Comparison of ENCODE assay signal across 8 mouse cellular contexts in the genomic region with DNA sequence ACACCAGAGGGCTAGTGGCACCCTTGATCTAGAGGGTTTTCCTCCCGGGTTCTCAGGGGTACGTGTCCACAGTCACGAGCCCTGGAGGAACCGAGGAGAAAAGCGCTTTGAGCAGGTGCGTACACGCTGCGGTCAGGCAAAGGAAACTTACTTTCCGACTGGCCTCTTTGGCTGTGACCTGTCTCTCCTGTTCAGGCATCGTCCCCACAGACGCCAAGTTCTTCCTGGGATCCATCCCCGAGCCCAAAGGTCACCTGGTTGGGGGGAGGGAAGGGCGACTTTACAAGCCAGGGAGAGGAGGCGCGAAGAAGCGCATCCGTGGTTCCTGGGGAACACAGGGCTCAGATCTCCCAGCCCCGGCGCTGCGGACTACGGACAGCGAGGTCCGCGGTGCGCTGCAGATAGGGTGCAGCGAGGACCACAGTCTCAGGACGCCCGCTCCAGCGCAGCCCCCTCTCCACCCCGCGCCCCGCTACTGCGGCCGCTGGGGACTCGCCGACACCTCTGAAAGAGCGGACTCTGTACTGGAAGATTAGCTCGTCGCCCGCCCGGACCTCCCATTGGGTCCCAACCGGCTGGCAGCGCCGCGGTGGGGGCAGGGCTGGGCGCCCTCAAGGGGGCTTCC. TPM values are rescaled to one million over a fixed set of nuclear protein-coding genes. Genes with fewer than 3 reads are reported as not detected.
A peak's percentile ranks its signal among the peaks of the same experiment; 100 is the strongest.
DNase-seq lines count a peak whose midpoint lies in the region; ATAC-seq and TF ChIP-seq lines count a peak whose summit lies in the region.

A gene (minus strand): TSS at position 485 of the 625 bp plus-strand sequence.

- H3K4me3 ChIP-seq in heart, embryonic 13.5 days: peak within 1 kb of the TSS; percentile 75
- H3K4me3 ChIP-seq in ES-Bruce4 (ENCODE audit: low read depth, low read length): peak within 1 kb of the TSS; percentile 83
- H3K4me3 ChIP-seq in embryonic fibroblast, embryonic 13.5 days (ENCODE audit: insufficient read depth, low read length): peak within 1 kb of the TSS; percentile 97
- H3K4me3 ChIP-seq in intestine, embryonic 15.5 days (replicated peaks): peak within 1 kb of the TSS; percentile 54
- peak within 1 kb of the TSS; percentile 95 for H3K4me3 ChIP-seq in liver, postnatal 0 days (ENCODE audit: low read depth, low read length)
- H3K4me3 ChIP-seq in stomach, embryonic 16.5 days (replicated peaks; ENCODE audit: low read length): peak within 1 kb of the TSS; percentile 83

- H3K36me3 ChIP-seq in heart, embryonic 13.5 days: peaks cover 30% of the 10 kb centered on the region
- peaks cover 21% of the 10 kb centered on the region for H3K36me3 ChIP-seq in ES-Bruce4 (ENCODE audit: control insufficient read depth, insufficient read depth, low read length, poor library complexity, severe bottlenecking)
- H3K36me3 ChIP-seq in intestine, embryonic 15.5 days: peaks cover 4% of the 10 kb centered on the region
- peaks cover 6% of the 10 kb centered on the region for H3K36me3 ChIP-seq in liver, postnatal 0 days (replicated peaks; ENCODE audit: insufficient read depth, low read length)
- H3K36me3 ChIP-seq in stomach, embryonic 16.5 days (ENCODE audit: control insufficient read depth, insufficient read depth, low read length): peaks cover 4% of the 10 kb centered on the region

- H3K27me3 ChIP-seq in heart, embryonic 13.5 days (replicated peaks): peaks cover 27% of the 10 kb centered on the region
- H3K27me3 ChIP-seq in ES-Bruce4 (ENCODE audit: control insufficient read depth, insufficient read depth, low read length, poor library complexity, severe bottlenecking): peaks cover 11% of the 10 kb centered on the region; the same call in 1 of the 2 replicates
- peaks cover 8% of the 10 kb centered on the region; the same call in 1 of the 2 replicates for H3K27me3 ChIP-seq in intestine, embryonic 15.5 days (replicated peaks)
- H3K27me3 ChIP-seq in liver, postnatal 0 days (ENCODE audit: insufficient read depth, low read length): no peaks in the 10 kb centered on the region
- peaks cover 5% of the 10 kb centered on the region; the same call in 1 of the 2 replicates for H3K27me3 ChIP-seq in stomach, embryonic 16.5 days (ENCODE audit: control insufficient read depth, insufficient read depth, low read length)

- no peak for TF ChIP-seq CTCF in ES-Bruce4 (IDR thresholded peaks at IDR 0.05; ENCODE audit: low read depth, low read length)
- no peak for TF ChIP-seq CTCF in embryonic fibroblast, embryonic 13.5 days (IDR thresholded peaks at IDR 0.05; ENCODE audit: borderline replicate concordance, insufficient read depth, low read length)
- TF ChIP-seq CTCF in liver, postnatal 0 days (IDR thresholded peaks at IDR 0.05; ENCODE audit: low read depth): no peak

- peak; percentile 82; the same call in 1 of the 2 replicates for ATAC-seq in heart, embryonic 13.5 days (ENCODE audit: extremely low read depth, insufficient number of reproducible peaks, low FRiP score, low TSS enrichment)
- peak; percentile 88 for ATAC-seq in intestine, embryonic 15.5 days
- peak; percentile 61 for ATAC-seq in liver, postnatal 0 days
- peak; percentile 83 for ATAC-seq in stomach, embryonic 16.5 days (ENCODE audit: insufficient read depth, low FRiP score)

- TF ChIP-seq EP300 in ES-Bruce4 (IDR thresholded peaks at IDR 0.05; ENCODE audit: insufficient read depth, low read depth, low read length): no peak
- TF ChIP-seq EP300 in liver, postnatal 0 days (IDR thresholded peaks at IDR 0.05; ENCODE audit: low read depth): no peak

- under 1% methylated on average over 40 of the region's 46 CpGs for WGBS in heart, embryonic 13.5 days
- WGBS in intestine, embryonic 15.5 days: 2% methylated on average over 46 of the region's 46 CpGs
- under 1% methylated on average over 43 of the region's 46 CpGs for whole genome bisulfite sequencing in liver, postnatal 0 days (ENCODE audit: insufficient replicate concordance)
- WGBS in stomach, embryonic 16.5 days: under 1% methylated on average over 45 of the region's 46 CpGs

- DNase-seq in heart, adult 9 months (ENCODE audit: low spot score in 2 of 2): no peak
- DNase-seq in liver, postnatal 0 days: peak; percentile 74
- no peak for DNase-seq in cerebellum, adult 8-10 months

- peak within 1 kb of the TSS; percentile 84 for H3K4me2 ChIP-seq in heart, embryonic 13.5 days
- peak within 1 kb of the TSS; percentile 85 for H3K4me2 ChIP-seq in intestine, embryonic 15.5 days (replicated peaks)
- H3K4me2 ChIP-seq in liver, postnatal 0 days (ENCODE audit: low read depth, low read length): peak within 1 kb of the TSS; percentile 92
- peak within 1 kb of the TSS; percentile 98 for H3K4me2 ChIP-seq in stomach, embryonic 16.5 days (ENCODE audit: low read depth, low read length)

- peak within 1 kb of the TSS; percentile 40; the same call in 1 of the 2 replicates for H3K27ac ChIP-seq in heart, embryonic 13.5 days (replicated peaks)
- no peak within 1 kb of the TSS for H3K27ac ChIP-seq in ES-Bruce4 (ENCODE audit: insufficient read depth, low read length)
- no peak within 1 kb of the TSS for H3K27ac ChIP-seq in embryonic fibroblast, embryonic 13.5 days (ENCODE audit: insufficient read depth, low read length)
- H3K27ac ChIP-seq in intestine, embryonic 15.5 days: no peak within 1 kb of the TSS; the same call in 1 of the 2 replicates
- H3K27ac ChIP-seq in liver, postnatal 0 days (ENCODE audit: low read depth): peak within 1 kb of the TSS; percentile 75
- H3K27ac ChIP-seq in stomach, embryonic 16.5 days (ENCODE audit: low read length): peak within 1 kb of the TSS; percentile 55; the same call in 1 of the 2 replicates

- peak within 1 kb of the TSS; percentile 83 for H3K9ac ChIP-seq in heart, embryonic 13.5 days
- H3K9ac ChIP-seq in ES-Bruce4 (ENCODE audit: low read depth, poor library complexity, severe bottlenecking): peak within 1 kb of the TSS; percentile 73
- peak within 1 kb of the TSS; percentile 49 for H3K9ac ChIP-seq in intestine, embryonic 15.5 days
- H3K9ac ChIP-seq in liver, postnatal 0 days (replicated peaks): peak within 1 kb of the TSS; percentile 86
- H3K9ac ChIP-seq in stomach, embryonic 16.5 days (ENCODE audit: low read length): peak within 1 kb of the TSS; percentile 76

- no peaks in the 10 kb centered on the region for H3K9me3 ChIP-seq in heart, embryonic 13.5 days
- H3K9me3 ChIP-seq in ES-Bruce4 (replicated peaks; ENCODE audit: control insufficient read depth, insufficient read depth, low read length, poor library complexity, severe bottlenecking): peaks cover 1% of the 10 kb centered on the region; the same call in 1 of the 2 replicates
- H3K9me3 ChIP-seq in intestine, embryonic 15.5 days: no peaks in the 10 kb centered on the region
- no peaks in the 10 kb centered on the region for H3K9me3 ChIP-seq in liver, postnatal 0 days (ENCODE audit: low read length)
- H3K9me3 ChIP-seq in stomach, embryonic 16.5 days (replicated peaks; ENCODE audit: control insufficient read depth, low read length): no peaks in the 10 kb centered on the region

- peaks cover 6% of the 10 kb centered on the region for H3K4me1 ChIP-seq in heart, embryonic 13.5 days
- H3K4me1 ChIP-seq in ES-Bruce4 (ENCODE audit: control insufficient read depth, insufficient read depth, low read length): no peaks in the 10 kb centered on the region
- no peaks in the 10 kb centered on the region for H3K4me1 ChIP-seq in embryonic fibroblast, embryonic 13.5 days (ENCODE audit: control insufficient read depth, insufficient read depth, low read length)
- peaks cover 4% of the 10 kb centered on the region; the same call in 1 of the 2 replicates for H3K4me1 ChIP-seq in intestine, embryonic 15.5 days (replicated peaks)
- peaks cover 28% of the 10 kb centered on the region for H3K4me1 ChIP-seq in liver, postnatal 0 days (ENCODE audit: insufficient read depth)
- H3K4me1 ChIP-seq in stomach, embryonic 16.5 days (ENCODE audit: control insufficient read depth, insufficient read depth, low read length): peaks cover 5% of the 10 kb centered on the region; the same call in 1 of the 2 replicates

- no peak for TF ChIP-seq POLR2A in ES-Bruce4 (IDR thresholded peaks at IDR 0.05; ENCODE audit: insufficient read depth, low read length)
- no peak for TF ChIP-seq POLR2A in embryonic fibroblast, embryonic 13.5 days (IDR thresholded peaks at IDR 0.05; ENCODE audit: low read depth, low read length)

RNA-seq across cellular contexts. Expression of the gene that starts here (rescaled TPM):
- polyA plus RNA-seq in heart, embryonic 13.5 days (2015; fragmentation: Nextera tagmentation; extraction: Ambion mirVana): 1.4 and 1.8 TPM in 2 replicates
- 2.1 and 2.5 TPM in 2 replicates for polyA plus RNA-seq in ES-Bruce4 (2011; ENCODE audit: insufficient read depth, insufficient read length, low read depth, missing spikeins)
- polyA plus RNA-seq in embryonic fibroblast, embryonic 13.5 days (2011; ENCODE audit: insufficient read length, low read depth, missing spikeins): not detected in 2 replicates
- 4.5 and 5.9 TPM in 2 replicates for polyA plus RNA-seq in intestine, embryonic 15.5 days (2015; fragmentation: Nextera tagmentation; extraction: Ambion mirVana)
- polyA plus RNA-seq in liver, postnatal 0 days (2015; fragmentation: Nextera tagmentation; extraction: Ambion mirVana): 4.7 and 5.7 TPM in 2 replicates
- polyA plus RNA-seq in stomach, embryonic 16.5 days (2015; fragmentation: Nextera tagmentation; extraction: Ambion mirVana): 11.1 and 12.7 TPM in 2 replicates

Comparison
In these comparisons a context has a peak if more than half of its experiments do, and no peak if none do; other contexts are left out.
1. H3K27ac ChIP-seq: peak in heart, embryonic 13.5 days (single experiment), liver, postnatal 0 days (single experiment) and stomach, embryonic 16.5 days (single experiment); none in ES-Bruce4 (single experiment), embryonic fibroblast, embryonic 13.5 days (single experiment) and intestine, embryonic 15.5 days (single experiment).
2. Peak in every context shown above with its lines, with median percentiles within 50 percentile points of each other: ATAC-seq, H3K4me2 ChIP-seq, H3K4me3 ChIP-seq and H3K9ac ChIP-seq.